Mouse (Mus musculus) hindbrain, embryonic 16.5 days (tissue): ENCODE data around the gene Tubb1. TPM values are rescaled to one million over a fixed set of nuclear protein-coding genes. Genes with fewer than 3 reads are reported as not detected.
A peak's percentile ranks its signal among the peaks of the same experiment; 100 is the strongest.

Experiments used
- ATAC-seq: fragments of 200-750 bp; cut with Nextera tagmentation; 2 replicates; pipeline ENCODE4 v1.8.0; 2017; ENCODE audit warnings: moderate TSS enrichment, moderate library complexity
- H3K27ac ChIP-seq: fragments of 300-500 bp; sonication (generic); 2 replicates; pipeline ENCODE4 v1.5.1; 2014; ENCODE audit warnings: low read depth, mild to moderate bottlenecking, control low read depth, low read length, moderate library complexity
- H3K27me3 ChIP-seq: fragments of 300-500 bp; sonication (generic); replicated peaks from 2 replicates; pipeline ENCODE4 v1.6.1; 2014; ENCODE audit warnings: low read length; ENCODE audit not compliant: control insufficient read depth, insufficient read depth
- H3K36me3 ChIP-seq: fragments of 300-500 bp; sonication (generic); 2 replicates; pipeline ENCODE4 v1.6.1; 2014; ENCODE audit warnings: mild to moderate bottlenecking, low read length, moderate library complexity, mixed read lengths; ENCODE audit not compliant: control insufficient read depth, insufficient read depth
- H3K4me1 ChIP-seq: fragments of 300-500 bp; sonication (generic); 2 replicates; pipeline ENCODE4 v1.6.1; 2014; ENCODE audit warnings: low read depth, low read length; ENCODE audit not compliant: control insufficient read depth, insufficient read depth
- H3K4me2 ChIP-seq: fragments of 300-500 bp; sonication (generic); 2 replicates; pipeline ENCODE4 v1.6.1; 2014; ENCODE audit warnings: mild to moderate bottlenecking, low read length, control low read depth, moderate library complexity
- H3K4me3 ChIP-seq: fragments of 300-500 bp; sonication (generic); 2 replicates; pipeline ENCODE4 v1.5.1; 2014; ENCODE audit warnings: mild to moderate bottlenecking, low read length, control low read depth, moderate library complexity
- H3K9ac ChIP-seq: fragments of 300-500 bp; sonication (generic); 2 replicates; pipeline ENCODE4 v1.6.1; 2014; ENCODE audit warnings: low read depth, mild to moderate bottlenecking, control low read depth, low read length, moderate library complexity
- H3K9me3 ChIP-seq: fragments of 300-500 bp; sonication (generic); 2 replicates; pipeline ENCODE4 v1.6.1; 2014; ENCODE audit warnings: mild to moderate bottlenecking, low read length, moderate library complexity; ENCODE audit not compliant: control insufficient read depth
- WGBS: fragments of 180-500 bp; shearing (Covaris S2); extraction: QIAGEN DNeasy Blood & Tissue Kit; methylation state at CpG from one replicate; pipeline ENCODE4 v1.1.7; 2014; 5-methylcytosine and 5-hydroxymethylcytosine counted together
- polyA plus RNA-seq: library from polyadenylated mRNA; unstranded; fragments of >200 nt; fragmentation: Nextera tagmentation; extraction: Ambion mirVana; gene quantifications from 2 replicates; pipeline ENCODE4 v1.2.1, GENCODE M21; 2015

The Tubb1 gene
- polyA plus RNA-seq, 1 experiment from 2014 or later = 0.43 TPM

- no peaks in the 10 kb centered on the region for H3K27me3 ChIP-seq
- no peak overlapping the region for H3K9ac ChIP-seq
- no peak for ATAC-seq
- H3K4me3 ChIP-seq = no peak overlapping the region
- peaks cover 28% of the 10 kb centered on the region for H3K36me3 ChIP-seq
- H3K4me2 ChIP-seq = no peak overlapping the region
- H3K27ac ChIP-seq = no peak overlapping the region
- no peaks in the 10 kb centered on the region for H3K9me3 ChIP-seq
- H3K4me1 ChIP-seq = no peaks in the 10 kb centered on the region; the same call in 1 of the 2 replicates
- 77% methylated on average over 18 of the region's 18 CpGs for WGBS
These were observed 22.2 kb upstream of the Tubb1 start for GRCm38 (mm10) chr2:174428076-174428835.

GRCm38 (mm10) chr2:174428996-174429591 lies 21.4 kb upstream of the Tubb1 start:
- H3K36me3 ChIP-seq = peaks cover 23% of the 10 kb centered on the region
- 67% methylated on average over 10 of the region's 10 CpGs for WGBS
- ATAC-seq = peak; percentile 55

GRCm38 (mm10) chr2:174434943-174435342 lies 15.6 kb upstream of the Tubb1 start:
- WGBS = 97% methylated on average over 9 of the region's 9 CpGs
- ATAC-seq = no peak
- Histone ChIP-seq H3K4me1 (peaks cover 12% of the 10 kb centered on the region), H3K36me3 (no peaks in the 10 kb centered on the region), H3K9me3 (no peaks in the 10 kb centered on the region), H3K4me3 (no peak overlapping the region), H3K27me3 (no peaks in the 10 kb centered on the region), H3K27ac (no peak overlapping the region), H3K9ac (no peak overlapping the region), H3K4me2 (no peak overlapping the region)

More at GRCm38 (mm10) chr2:174428996-174429591, 21.4 kb upstream of the Tubb1 start:
- Histone ChIP-seq H3K4me3 (no peak overlapping the region), H3K4me1 (no peaks in the 10 kb centered on the region; the same call in 1 of the 2 replicates), H3K27ac (no peak overlapping the region), H3K4me2 (no peak overlapping the region), H3K9me3 (no peaks in the 10 kb centered on the region), H3K9ac (no peak overlapping the region), H3K27me3 (no peaks in the 10 kb centered on the region)

- WGBS = 96% methylated on average over 26 of the region's 26 CpGs
- no peak overlapping the region for H3K27ac ChIP-seq
- no peaks in the 10 kb centered on the region for H3K9me3 ChIP-seq
- H3K4me1 ChIP-seq = peaks cover 12% of the 10 kb centered on the region
- no peaks in the 10 kb centered on the region for H3K36me3 ChIP-seq
- H3K4me3 ChIP-seq = no peak overlapping the region
- no peaks in the 10 kb centered on the region for H3K27me3 ChIP-seq
- H3K9ac ChIP-seq = no peak overlapping the region
- no peak overlapping the region for H3K4me2 ChIP-seq
- ATAC-seq = no peak
These were observed 14.3 kb upstream of the Tubb1 start for GRCm38 (mm10) chr2:174436076-174436701.

GRCm38 (mm10) chr2:174436916-174437696 lies 13.4 kb upstream of the Tubb1 start:
- H3K27me3 ChIP-seq = no peaks in the 10 kb centered on the region
- no peaks in the 10 kb centered on the region for H3K36me3 ChIP-seq
- H3K4me1 ChIP-seq = peaks cover 12% of the 10 kb centered on the region
- no peaks in the 10 kb centered on the region for H3K9me3 ChIP-seq
- no peak overlapping the region for H3K27ac ChIP-seq
- no peak for ATAC-seq
- 93% methylated on average over 7 of the region's 7 CpGs for WGBS
- no peak overlapping the region for H3K9ac ChIP-seq
- H3K4me2 ChIP-seq = no peak overlapping the region
- no peak overlapping the region for H3K4me3 ChIP-seq

- H3K9me3 ChIP-seq = no peaks in the 10 kb centered on the region
- WGBS = 91% methylated on average over 4 of the region's 4 CpGs
- H3K4me2 ChIP-seq = peak overlapping the region; percentile 71
- no peak overlapping the region for H3K27ac ChIP-seq
- no peak for ATAC-seq
- H3K9ac ChIP-seq = no peak overlapping the region
- H3K4me1 ChIP-seq = peaks cover 12% of the 10 kb centered on the region
- no peaks in the 10 kb centered on the region for H3K27me3 ChIP-seq
- no peaks in the 10 kb centered on the region for H3K36me3 ChIP-seq
- H3K4me3 ChIP-seq = no peak overlapping the region
These were observed 12.9 kb upstream of the Tubb1 start for GRCm38 (mm10) chr2:174437697-174437982.

- no peak overlapping the region for H3K27ac ChIP-seq
- H3K9ac ChIP-seq = peak overlapping the region; percentile 67
- no peaks in the 10 kb centered on the region for H3K9me3 ChIP-seq
- no peaks in the 10 kb centered on the region for H3K27me3 ChIP-seq
- H3K36me3 ChIP-seq = no peaks in the 10 kb centered on the region
- 69% methylated on average over 11 of the region's 11 CpGs for WGBS
- 0 out of 2 replicates have a peak, but pooled peaks have one; percentile 1 for ATAC-seq
- peak overlapping the region; percentile 56 for H3K4me3 ChIP-seq
- peaks cover 12% of the 10 kb centered on the region for H3K4me1 ChIP-seq
- H3K4me2 ChIP-seq = peak overlapping the region; percentile 71
These were observed 12.3 kb upstream of the Tubb1 start for GRCm38 (mm10) chr2:174438181-174438580.

GRCm38 (mm10) chr2:174438737-174439449 lies 11.6 kb upstream of the Tubb1 start, which contains the start of gene Ctsz:
Gene Ctsz, minus strand, starts transcription at chr2:174439039.
- Histone ChIP-seq H3K4me2 (peak within 1 kb of the TSS; percentile 71), H3K27ac (no peak within 1 kb of the TSS), H3K9ac (peak within 1 kb of the TSS; percentile 67), H3K4me1 (peaks cover 12% of the 10 kb centered on the region), H3K4me3 (peak within 1 kb of the TSS; percentile 56), H3K36me3 (no peaks in the 10 kb centered on the region), H3K27me3 (no peaks in the 10 kb centered on the region), H3K9me3 (no peaks in the 10 kb centered on the region)
- under 1% methylated on average over 38 of the region's 38 CpGs for WGBS
- ATAC-seq = peak; percentile 77
